Mouse (Mus musculus) v-Abl transformed pro-B cells (cell line): ENCODE data around the gene Gm3373.
"Not testable (repeated sequence)": the region's sequence is repeated elsewhere in the genome, so short reads cannot be mapped to it uniquely, and the experiment has no call there.

ENCODE experiments used
- in situ Hi-C, 2 experiments: fragments of 400-800 bp; cut with MboI; formaldehyde crosslinking; loops; one replicate each; pipeline ENCODE4 v1.15.1; 2025; ENCODE audit not compliant: unreplicated experiment in 2 of 2

Gene Gm3373

GRCm38 (mm10) chr14:5741477-5741876 is at the start of gene Gm3373:
TSS of gene Gm3373 (minus strand) at chr14:5741577.
- in situ Hi-C loops, result not testable (repeated sequence)

- in situ Hi-C loops, result not testable (repeated sequence)
Measured at GRCm38 (mm10) chr14:5687357-5687756, 54.0 kb downstream of the Gm3373 start, which contains the start of gene Gm9603. TSS of gene Gm9603 (minus strand) at chr14:5687457.
